Mouse (Mus musculus) embryonic fibroblast, embryonic 13.5 days (primary cell): ENCODE data around the gene Fam92b.

Experiments used
- CTCF ChIP-seq: IDR thresholded peaks from 2 replicates; pipeline ENCODE4 v1.5.1; 2011; ENCODE audit warnings: mild to moderate bottlenecking, control low read depth, low read length, moderate library complexity, borderline replicate concordance; ENCODE audit not compliant: insufficient read depth
- POLR2A ChIP-seq: IDR thresholded peaks from 2 replicates; pipeline ENCODE4 v1.6.1; 2011; ENCODE audit warnings: low read depth, mild to moderate bottlenecking, control low read depth, low read length, moderate library complexity

DNA sequence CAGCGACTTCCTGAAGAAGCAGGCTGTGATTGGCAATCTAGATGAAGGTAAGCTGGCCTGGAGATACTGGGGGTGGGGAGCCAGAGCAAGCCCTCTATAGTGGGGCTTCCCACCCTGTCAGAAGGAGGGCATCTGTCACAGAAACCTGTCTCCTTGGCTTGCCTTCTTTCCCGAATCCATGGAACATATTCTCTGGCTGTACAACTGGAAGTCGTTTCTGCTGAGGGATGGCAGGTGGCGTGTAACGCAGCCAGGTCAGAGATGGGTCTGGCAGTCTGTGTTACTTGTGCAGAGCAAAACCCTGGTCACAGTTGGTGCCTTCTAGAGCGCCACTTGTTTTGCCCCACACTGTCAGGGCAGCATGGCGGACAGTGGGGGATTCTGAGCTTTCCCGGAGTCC, 16.9 kb downstream of the Fam92b start:
- no peak for TF ChIP-seq POLR2A
- TF ChIP-seq CTCF, result no peak
